Mouse (Mus musculus): Measurements from ENCODE around the gene AY074887. TPM values are rescaled to one million over a fixed set of nuclear protein-coding genes. Genes with fewer than 3 reads are reported as not detected.

Gene AY074887
- total and polyA plus RNA-seq, 3 experiments, result 0.32 TPM; not detected in 2

DNA sequence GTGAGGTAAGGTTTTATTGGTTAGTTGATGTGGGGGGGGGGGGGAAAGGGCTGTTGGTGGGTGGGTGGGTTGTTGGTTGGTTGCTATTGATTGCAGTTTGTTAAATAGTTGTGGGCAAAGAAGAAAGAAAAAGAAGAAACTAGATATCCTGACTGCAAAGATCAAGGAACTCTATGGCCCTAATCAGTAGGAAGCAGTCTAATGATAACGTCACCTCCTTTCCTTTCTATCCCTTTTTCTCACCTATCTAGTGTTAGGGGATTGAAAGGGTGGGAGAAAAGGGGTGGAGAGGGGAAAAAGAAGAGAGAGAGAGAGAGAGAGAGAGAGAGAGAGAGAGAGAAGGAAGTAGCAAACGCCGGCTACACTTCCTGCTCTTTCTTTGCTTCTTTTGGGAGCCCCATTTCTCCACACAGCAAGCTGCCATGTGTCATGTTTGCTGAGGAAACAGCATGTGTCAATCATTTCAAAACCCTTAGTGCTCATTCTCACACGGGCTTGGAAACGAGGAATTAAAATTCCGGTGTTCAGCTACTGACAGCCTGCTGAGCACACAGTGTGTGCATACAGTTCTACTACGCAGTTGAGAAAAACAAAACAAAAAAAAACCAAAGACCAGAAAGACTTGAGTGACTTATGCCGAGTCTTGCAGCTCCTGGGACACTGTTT is 19.3 kb upstream of the AY074887 start (continued):
- peak; percentile 49; the same call in 1 of the 2 replicates for TF ChIP-seq ETS1 (IDR thresholded peaks at IDR 0.05; ENCODE audit: low read depth, low read length)
- no peak for TF ChIP-seq ZKSCAN1 (IDR thresholded peaks at IDR 0.05; ENCODE audit: low read depth, low read length)
- peak; percentile 82 to 84 for TF ChIP-seq EP300 (IDR thresholded peaks at IDR 0.05; ENCODE audit: low read depth in 1 of 2, low read length in 2 of 2)
- TF ChIP-seq MXI1 (IDR thresholded peaks at IDR 0.05; ENCODE audit: low read depth, low read length), result no peak
- no peak for TF ChIP-seq NRF1 (IDR thresholded peaks at IDR 0.05; ENCODE audit: insufficient read depth, low read depth, low read length, poor library complexity, severe bottlenecking)
- no peak for TF ChIP-seq JUND (IDR thresholded peaks at IDR 0.05; ENCODE audit: low read depth, low read length)
- no peak for TF ChIP-seq SIN3A (IDR thresholded peaks at IDR 0.05; ENCODE audit: low read length)

GRCm38 (mm10) chr9:54963669-54964068 is 12.9 kb upstream of the AY074887 start:
- Histone ChIP-seq H3K4me3 (ENCODE audit: control insufficient read depth in 1 of 2, insufficient read depth in 1 of 2, low read depth in 2 of 2, low read length in 2 of 2) (no peak overlapping the region), H3K9me3 (replicated peaks; ENCODE audit: insufficient read depth, low read length) (no peaks in the 10 kb centered on the region), H3K27me3 (ENCODE audit: control insufficient read depth in 1 of 2, insufficient read depth in 2 of 2, low read length in 2 of 2) (no peaks in the 10 kb centered on the region), H3K4me1 (ENCODE audit: control insufficient read depth in 1 of 2, insufficient read depth in 2 of 2, low read length in 2 of 2) (no peaks in the 10 kb centered on the region; a peak in 1 of 4 replicates), H3K79me2 (ENCODE audit: control insufficient read depth, insufficient read depth, low read length, poor library complexity) (no peaks in the 10 kb centered on the region), H3K27ac (ENCODE audit: control insufficient read depth, low read depth, low read length) (no peak overlapping the region), H3K9ac (ENCODE audit: control insufficient read depth, low read depth, low read length, poor library complexity, severe bottlenecking) (no peak overlapping the region), H3K36me3 (ENCODE audit: control insufficient read depth in 1 of 2, insufficient read depth in 2 of 2, low read length in 2 of 2) (peaks cover 0 to 3% of the 10 kb centered on the region in 2 experiments; a peak in 1 of 4 replicates)
- DNase-seq (ENCODE audit: low read depth, low spot score), result no peak
- TF ChIP-seq USF1 (IDR thresholded peaks at IDR 0.05; ENCODE audit: low read depth, low read length), result no peak
- TF ChIP-seq ZNF384 (IDR thresholded peaks at IDR 0.05; ENCODE audit: low read depth, low read length), result no peak
- no peak for TF ChIP-seq ZKSCAN1 (IDR thresholded peaks at IDR 0.05; ENCODE audit: low read depth, low read length)
- no peak for TF ChIP-seq EP300 (IDR thresholded peaks at IDR 0.05; ENCODE audit: low read depth in 1 of 2, low read length in 2 of 2)
- no peak for TF ChIP-seq SMC3 (IDR thresholded peaks at IDR 0.05; ENCODE audit: low read depth, low read length)
- TF ChIP-seq ZC3H11A (IDR thresholded peaks at IDR 0.05; ENCODE audit: low read depth, low read length), result no peak
- no peak for TF ChIP-seq MAX (IDR thresholded peaks at IDR 0.05; ENCODE audit: low read length)
- TF ChIP-seq TCF12 (IDR thresholded peaks at IDR 0.05; ENCODE audit: low read depth, low read length), result no peak
- no peak for TF ChIP-seq NELFE (IDR thresholded peaks at IDR 0.05; ENCODE audit: low read depth, low read length)

DNA sequence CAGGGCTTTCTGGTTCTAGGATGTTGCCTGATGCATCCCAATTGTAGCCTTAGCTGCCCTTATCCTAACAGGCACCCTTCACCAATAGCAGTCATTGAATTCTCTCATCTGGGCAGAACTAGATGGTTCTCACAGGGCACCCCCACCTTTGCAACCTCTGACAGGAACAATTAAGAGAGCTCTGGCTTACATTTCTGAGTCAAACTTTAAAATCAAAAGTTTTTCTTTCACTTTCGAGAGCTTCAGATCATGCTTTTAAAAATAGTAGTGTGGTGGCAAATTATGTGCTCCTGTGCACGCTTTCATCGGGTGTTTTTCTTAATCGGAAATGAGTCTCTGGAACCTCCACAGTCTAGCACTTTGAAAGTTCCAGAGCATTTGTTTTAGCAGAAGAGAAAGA is 10.3 kb upstream of the AY074887 start:
- H3K36me3 ChIP-seq (ENCODE audit: control insufficient read depth in 1 of 2, insufficient read depth in 2 of 2, low read length in 2 of 2), result peaks cover 5 to 7% of the 10 kb centered on the region in 2 experiments; a peak in 3 of 4 replicates

More for the DNA sequence above, 10.3 kb upstream of the AY074887 start:
- TF ChIP-seq CTCF (IDR thresholded peaks at IDR 0.05 in 2 of 3, conservative IDR thresholded peaks at IDR 0.05 in 1 of 3; ENCODE audit: control insufficient read depth in 1 of 3, insufficient read depth in 1 of 3, low read depth in 2 of 3, low read length in 3 of 3, poor library complexity in 1 of 3, severe bottlenecking in 1 of 3), result no peak
- TF ChIP-seq KAT2A (conservative IDR thresholded peaks at IDR 0.05; ENCODE audit: low read depth, low read length), result no peak
- no peak for TF ChIP-seq TCF12 (IDR thresholded peaks at IDR 0.05; ENCODE audit: low read depth, low read length)
- TF ChIP-seq TBP (IDR thresholded peaks at IDR 0.05; ENCODE audit: low read depth, low read length), result no peak
- no peaks in the 10 kb centered on the region for H3K27me3 ChIP-seq (ENCODE audit: control insufficient read depth in 1 of 2, insufficient read depth in 2 of 2, low read length in 2 of 2)
- H3K9ac ChIP-seq (ENCODE audit: control insufficient read depth, low read depth, low read length, poor library complexity, severe bottlenecking), result no peak overlapping the region
- no peaks in the 10 kb centered on the region for H3K9me3 ChIP-seq (replicated peaks; ENCODE audit: insufficient read depth, low read length)
- H3K79me2 ChIP-seq (ENCODE audit: control insufficient read depth, insufficient read depth, low read length, poor library complexity), result no peaks in the 10 kb centered on the region
- H3K4me3 ChIP-seq (ENCODE audit: control insufficient read depth in 1 of 2, insufficient read depth in 1 of 2, low read depth in 2 of 2, low read length in 2 of 2), result no peak overlapping the region
- H3K27ac ChIP-seq (ENCODE audit: control insufficient read depth, low read depth, low read length), result no peak overlapping the region
- DNase-seq (ENCODE audit: low read depth, low spot score), result no peak
- no peaks in the 10 kb centered on the region; a peak in 1 of 4 replicates for H3K4me1 ChIP-seq (ENCODE audit: control insufficient read depth in 1 of 2, insufficient read depth in 2 of 2, low read length in 2 of 2)

Data from MEL (cell line).